Mouse (Mus musculus) hindbrain, embryonic 11.5 days (tissue): ENCODE results near the gene Mfsd10. TPM values are rescaled to one million over a fixed set of nuclear protein-coding genes. Genes with fewer than 3 reads are reported as not detected.
"Not testable (repeated sequence)": the region's sequence is repeated elsewhere in the genome, so short reads cannot be mapped to it uniquely, and the experiment has no call there.

Source experiments
- ATAC-seq: fragments of 200-750 bp; cut with Nextera tagmentation; 2 replicates; pipeline ENCODE4 v1.8.0; 2017; ENCODE audit warnings: mild to moderate bottlenecking, moderate TSS enrichment, moderate library complexity; ENCODE audit not compliant: low FRiP score
- DNase-seq: peaks from one replicate; pipeline ENCODE4 v3.0.0-alpha.2; 2015; ENCODE audit warnings: low spot score
- H3K27ac ChIP-seq: fragments of 300-500 bp; sonication (generic); 2 replicates; pipeline ENCODE4 v1.5.1; 2014; ENCODE audit warnings: mild to moderate bottlenecking, low read depth, low read length
- H3K27me3 ChIP-seq: fragments of 300-500 bp; sonication (generic); 2 replicates; pipeline ENCODE4 v1.6.1; 2014; ENCODE audit warnings: mild to moderate bottlenecking, low read length, moderate library complexity, mixed read lengths; ENCODE audit not compliant: control insufficient read depth, insufficient read depth
- H3K36me3 ChIP-seq: fragments of 300-500 bp; sonication (generic); 2 replicates; pipeline ENCODE4 v1.6.1; 2014; ENCODE audit warnings: mild to moderate bottlenecking, low read length, moderate library complexity, mixed read lengths; ENCODE audit not compliant: control insufficient read depth, insufficient read depth
- H3K4me1 ChIP-seq: fragments of 300-500 bp; sonication (generic); replicated peaks from 2 replicates; pipeline ENCODE4 v1.6.1; 2014; ENCODE audit warnings: low read length, mixed read lengths; ENCODE audit not compliant: control insufficient read depth, insufficient read depth
- H3K4me2 ChIP-seq: fragments of 300-500 bp; sonication (generic); replicated peaks from 2 replicates; pipeline ENCODE4 v1.6.1; 2014; ENCODE audit warnings: mild to moderate bottlenecking, low read depth, low read length
- H3K4me3 ChIP-seq: fragments of 300-500 bp; sonication (generic); 2 replicates; pipeline ENCODE4 v1.5.1; 2014; ENCODE audit warnings: low read depth, low read length
- H3K9ac ChIP-seq: fragments of 300-500 bp; sonication (generic); 2 replicates; pipeline ENCODE4 v1.6.1; 2014; ENCODE audit warnings: low read depth, low read length
- H3K9me3 ChIP-seq: fragments of 300-500 bp; sonication (generic); 2 replicates; pipeline ENCODE4 v1.6.1; 2016; ENCODE audit warnings: low read length; ENCODE audit not compliant: control insufficient read depth
- WGBS: fragments of 180-500 bp; shearing (Covaris S2); extraction: QIAGEN DNeasy Blood & Tissue Kit; methylation state at CpG from one replicate; pipeline ENCODE4 v1.1.7; 2014; 5-methylcytosine and 5-hydroxymethylcytosine counted together
- polyA plus RNA-seq: library from polyadenylated mRNA; unstranded; fragments of >200 nt; fragmentation: Nextera tagmentation; extraction: Ambion mirVana; gene quantifications from 2 replicates; pipeline ENCODE4 v1.2.1, GENCODE M21; 2014

Mfsd10 gene
- polyA plus RNA-seq, 1 experiment from 2014 or later: 75.5 TPM

GRCm38 (mm10) chr5:34632996-34633395 lies 4.0 kb downstream of the Mfsd10 start:
- DNase-seq (no peak), ATAC-seq (no peak)
- Histone ChIP-seq H3K4me1 (no peaks in the 10 kb centered on the region), H3K27ac (no peak overlapping the region), H3K36me3 (peaks cover 7% of the 10 kb centered on the region), H3K9me3 (no peaks in the 10 kb centered on the region), H3K9ac (no peak overlapping the region), H3K4me3 (no peak overlapping the region), H3K27me3 (no peaks in the 10 kb centered on the region), H3K4me2 (no peak overlapping the region)
- 93% methylated on average over 2 of the region's 2 CpGs for WGBS

GRCm38 (mm10) chr5:34609966-34610365 lies 27.0 kb downstream of the Mfsd10 start:
- Histone ChIP-seq H3K27me3 (no peaks in the 10 kb centered on the region), H3K9me3 (no peaks in the 10 kb centered on the region), H3K4me2 (no peak overlapping the region), H3K4me3 (no peak overlapping the region), H3K9ac (no peak overlapping the region), H3K36me3 (0 out of 2 replicates have a peak, but pooled peaks cover 9% of the 10 kb centered on the region), H3K27ac (no peak overlapping the region), H3K4me1 (no peaks in the 10 kb centered on the region)
- ATAC-seq (no peak), DNase-seq (no peak)
- 97% methylated on average over 4 of the region's 4 CpGs for WGBS

GRCm38 (mm10) chr5:34608226-34608625 lies 28.8 kb downstream of the Mfsd10 start:
- Histone ChIP-seq H3K27me3 (no peaks in the 10 kb centered on the region), H3K9me3 (no peaks in the 10 kb centered on the region), H3K9ac (no peak overlapping the region), H3K36me3 (0 out of 2 replicates have a peak, but pooled peaks cover 4% of the 10 kb centered on the region), H3K4me2 (no peak overlapping the region), H3K4me3 (no peak overlapping the region), H3K27ac (no peak overlapping the region), H3K4me1 (no peaks in the 10 kb centered on the region)
- ATAC-seq: no peak
- WGBS: 86% methylated on average over 3 of the region's 3 CpGs
- DNase-seq: no peak

GRCm38 (mm10) chr5:34607100-34607880 lies 29.7 kb downstream of the Mfsd10 start:
- ATAC-seq (no peak), DNase-seq (no peak)
- no peak overlapping the region for H3K4me3 ChIP-seq
- H3K36me3 ChIP-seq: 0 out of 2 replicates have a peak, but pooled peaks cover 4% of the 10 kb centered on the region
- no peaks in the 10 kb centered on the region for H3K4me1 ChIP-seq
- H3K27ac ChIP-seq: no peak overlapping the region
- H3K9ac ChIP-seq: no peak overlapping the region
- no peaks in the 10 kb centered on the region for H3K9me3 ChIP-seq
- no peaks in the 10 kb centered on the region for H3K27me3 ChIP-seq
- H3K4me2 ChIP-seq: no peak overlapping the region
- 85% methylated on average over 8 of the region's 8 CpGs for WGBS

- no peak overlapping the region for H3K9ac ChIP-seq
- no peak for ATAC-seq
- no peak overlapping the region for H3K4me2 ChIP-seq
- no peaks in the 10 kb centered on the region for H3K9me3 ChIP-seq
- H3K4me1 ChIP-seq: no peaks in the 10 kb centered on the region
- no peaks in the 10 kb centered on the region for H3K27me3 ChIP-seq
- no peak overlapping the region for H3K27ac ChIP-seq
- no peaks in the 10 kb centered on the region for H3K36me3 ChIP-seq
- no peak overlapping the region for H3K4me3 ChIP-seq
- DNase-seq: no peak
- 92% methylated on average over 5 of the region's 5 CpGs for WGBS
These were observed 32.4 kb downstream of the Mfsd10 start for GRCm38 (mm10) chr5:34604576-34604975.

GRCm38 (mm10) chr5:34593202-34593727 lies 43.7 kb downstream of the Mfsd10 start:
- no peaks in the 10 kb centered on the region; the same call in 1 of the 2 replicates for H3K4me1 ChIP-seq
- DNase-seq: no peak
- H3K4me2 ChIP-seq: no peak overlapping the region
- H3K27me3 ChIP-seq: no peaks in the 10 kb centered on the region
- no peak overlapping the region for H3K27ac ChIP-seq
- H3K4me3 ChIP-seq: no peak overlapping the region
- H3K9ac ChIP-seq: no peak overlapping the region
- H3K9me3 ChIP-seq: no peaks in the 10 kb centered on the region
- H3K36me3 ChIP-seq: no peaks in the 10 kb centered on the region
- ATAC-seq: no peak
- WGBS: 95% methylated on average over 9 of the region's 9 CpGs

GRCm38 (mm10) chr5:34592666-34593065 lies 44.3 kb downstream of the Mfsd10 start:
- no peak for DNase-seq
- Histone ChIP-seq H3K9me3 (no peaks in the 10 kb centered on the region), H3K27ac (no peak overlapping the region), H3K36me3 (no peaks in the 10 kb centered on the region), H3K27me3 (no peaks in the 10 kb centered on the region), H3K4me3 (no peak overlapping the region), H3K4me1 (no peaks in the 10 kb centered on the region; the same call in 1 of the 2 replicates), H3K9ac (no peak overlapping the region), H3K4me2 (no peak overlapping the region)
- 98% methylated on average over 6 of the region's 6 CpGs for WGBS
- no peak for ATAC-seq

GRCm38 (mm10) chr5:34592224-34592623 lies 44.8 kb downstream of the Mfsd10 start:
- H3K4me2 ChIP-seq, ATAC-seq, H3K27ac ChIP-seq, DNase-seq, H3K4me3 ChIP-seq, H3K9ac ChIP-seq, H3K9me3 ChIP-seq, H3K27me3 ChIP-seq, H3K36me3 ChIP-seq, H3K4me1 ChIP-seq: not testable (repeated sequence)
- 87% methylated on average over 5 of the region's 5 CpGs for WGBS
